Mouse (Mus musculus) brain, embryonic 14.5 days (tissue): ENCODE data around the gene Tomt.
A peak's percentile ranks its signal among the peaks of the same experiment; 100 is the strongest.

Experiments
- CTCF ChIP-seq: fragments of 200-500 bp; IDR thresholded peaks from 2 replicates; pipeline ENCODE4 v1.5.1; 2012; ENCODE audit warnings: inconsistent platforms, mild to moderate bottlenecking, moderate library complexity, borderline replicate concordance; ENCODE audit not compliant: insufficient read depth, insufficient read length; ENCODE audit errors: extremely low read depth
- POLR2A ChIP-seq: fragments of 200-500 bp; IDR thresholded peaks from 2 replicates; pipeline ENCODE4 v1.6.1; 2012; ENCODE audit warnings: mild to moderate bottlenecking, inconsistent platforms, borderline replicate concordance; ENCODE audit not compliant: poor library complexity, insufficient read depth, insufficient read length, severe bottlenecking; ENCODE audit errors: extremely low read depth

- TF ChIP-seq POLR2A = 0 out of 2 replicates have a peak, but pooled peaks have one; percentile 32
- no peak for TF ChIP-seq CTCF
Observed at GRCm38 (mm10) chr7:101933751-101934240, 27.6 kb upstream of the Tomt start, which contains the start of the genes Lrrc51 and Numa1.
